Mouse (Mus musculus) urinary bladder, postnatal 36 days (tissue): ENCODE results near the gene Spred2.
"Not testable (repeated sequence)": the region's sequence is repeated elsewhere in the genome, so short reads cannot be mapped to it uniquely, and the experiment has no call there.

Source experiments
- DNase-seq, 2 experiments: peaks; one replicate each; pipeline ENCODE4 v3.0.0; 2022; ENCODE audit warnings: low spot score in 2 of 2, mixed read lengths in 1 of 2

Gene Spred2

GRCm38 (mm10) chr11:20017937-20018336 lies 93.8 kb downstream of the Spred2 start:
- DNase-seq, result no peak

DNA sequence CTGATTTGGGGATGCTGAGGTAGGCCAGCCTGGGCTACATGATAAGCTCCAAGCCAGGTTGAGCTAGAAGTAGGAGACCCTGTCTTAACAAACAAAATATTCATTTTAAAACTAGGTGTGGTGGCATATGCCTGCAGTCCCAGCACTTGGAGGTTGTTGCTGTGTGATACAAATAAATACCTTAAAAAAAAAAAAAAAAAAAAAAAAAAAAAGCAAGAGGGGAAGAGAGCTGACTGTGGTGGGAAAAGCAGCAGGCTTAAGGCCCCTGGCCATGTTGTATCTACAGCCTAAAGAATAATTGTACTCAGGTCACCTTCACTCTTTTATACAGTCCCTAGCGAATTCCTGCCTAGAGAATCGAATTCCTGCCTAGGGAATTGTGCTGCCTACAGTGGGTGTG lies 94.7 kb downstream of the Spred2 start:
- DNase-seq, result no peak

DNA sequence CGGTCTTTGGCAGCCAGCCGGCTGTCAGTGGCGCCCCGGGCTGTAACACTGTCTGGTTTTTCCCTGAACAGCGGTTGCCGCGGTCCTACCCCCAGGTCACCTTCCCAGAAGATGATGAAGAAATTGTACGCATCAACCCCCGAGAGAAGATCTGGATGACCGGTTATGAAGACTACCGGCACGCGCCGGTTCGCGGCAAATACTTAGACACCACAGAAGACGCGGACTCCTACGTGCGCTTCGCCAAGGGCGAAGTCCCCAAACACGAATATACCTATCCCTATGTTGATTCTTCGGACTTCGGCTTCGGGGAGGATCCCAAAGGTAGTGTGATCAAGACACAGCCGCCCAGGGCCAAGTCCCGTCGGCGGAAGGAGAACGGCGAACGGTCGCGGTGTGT lies 96.5 kb downstream of the Spred2 start:
- no peak for DNase-seq

DNA sequence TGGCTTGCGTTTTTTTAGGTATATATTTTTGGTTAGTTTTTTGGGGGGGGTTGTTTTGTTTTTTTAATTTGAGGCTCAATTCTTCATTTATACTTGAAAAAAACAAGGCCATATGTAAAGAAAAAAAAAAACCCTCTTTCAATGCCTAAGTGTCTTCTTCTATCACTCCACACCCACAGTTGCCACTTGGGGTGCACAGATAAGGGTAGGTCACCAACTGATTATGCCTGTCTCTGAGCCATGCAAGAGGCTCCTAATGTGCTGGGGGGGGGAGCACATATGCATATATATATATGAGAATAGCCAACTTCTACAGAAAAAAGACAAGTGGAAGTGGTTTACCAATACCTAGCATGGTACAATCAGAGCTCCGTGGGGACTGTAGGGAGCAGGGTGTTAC lies 98.3 kb downstream of the Spred2 start:
- DNase-seq, result no peak

GRCm38 (mm10) chr11:20022911-20023482 lies 98.8 kb downstream of the Spred2 start:
- no peak for DNase-seq

GRCm38 (mm10) chr11:20025899-20026298 lies 101.7 kb downstream of the Spred2 start:
- DNase-seq, result peak; percentile 48 to 62

GRCm38 (mm10) chr11:20027719-20028118 lies 103.5 kb downstream of the Spred2 start:
- DNase-seq, result no peak

DNA sequence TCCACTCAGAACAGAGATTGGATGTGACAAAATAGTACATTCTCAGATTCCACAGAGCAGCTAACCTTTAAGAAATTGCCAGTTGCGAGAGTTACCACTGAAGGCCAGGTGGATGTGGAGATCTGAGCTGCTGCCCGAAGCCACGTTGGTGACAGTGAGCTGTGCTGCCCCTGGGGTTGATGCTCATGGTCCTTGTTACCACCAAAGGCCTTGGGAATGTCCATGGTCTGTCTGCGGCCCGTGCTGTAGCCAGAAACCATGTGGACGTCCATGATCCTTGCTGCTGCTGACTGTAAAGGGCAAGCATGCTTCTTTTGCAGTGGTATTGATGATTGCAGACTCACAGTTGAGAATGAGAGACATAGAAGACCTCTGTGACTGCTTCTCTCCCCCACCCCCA lies 104.2 kb downstream of the Spred2 start:
- DNase-seq, result no peak

- no peak for DNase-seq
Measured at GRCm38 (mm10) chr11:20029014-20029413, 104.8 kb downstream of the Spred2 start.

GRCm38 (mm10) chr11:20030973-20031372 lies 106.8 kb downstream of the Spred2 start:
- not testable (repeated sequence) for DNase-seq

DNA sequence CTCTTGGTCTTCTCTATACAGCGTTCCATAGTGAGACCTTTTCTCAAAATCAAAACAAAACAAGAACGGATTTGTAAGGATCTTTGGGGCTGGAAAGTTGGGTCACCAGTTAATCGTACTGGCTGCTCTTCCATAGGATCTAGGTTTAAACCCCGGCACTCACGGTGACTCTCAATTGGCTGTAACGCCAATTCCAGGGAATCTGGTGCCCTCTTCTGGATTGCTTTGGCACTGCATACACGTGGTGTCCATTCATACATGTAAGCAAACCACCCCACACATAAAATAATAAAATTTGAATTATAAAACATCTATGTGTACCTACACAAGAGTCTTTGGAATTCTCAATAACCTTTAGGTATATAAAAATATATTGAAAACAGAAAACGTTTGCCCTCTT lies 107.4 kb downstream of the Spred2 start:
- no peak for DNase-seq

- no peak for DNase-seq
Measured at GRCm38 (mm10) chr11:20033541-20034160, 109.5 kb downstream of the Spred2 start.

DNA sequence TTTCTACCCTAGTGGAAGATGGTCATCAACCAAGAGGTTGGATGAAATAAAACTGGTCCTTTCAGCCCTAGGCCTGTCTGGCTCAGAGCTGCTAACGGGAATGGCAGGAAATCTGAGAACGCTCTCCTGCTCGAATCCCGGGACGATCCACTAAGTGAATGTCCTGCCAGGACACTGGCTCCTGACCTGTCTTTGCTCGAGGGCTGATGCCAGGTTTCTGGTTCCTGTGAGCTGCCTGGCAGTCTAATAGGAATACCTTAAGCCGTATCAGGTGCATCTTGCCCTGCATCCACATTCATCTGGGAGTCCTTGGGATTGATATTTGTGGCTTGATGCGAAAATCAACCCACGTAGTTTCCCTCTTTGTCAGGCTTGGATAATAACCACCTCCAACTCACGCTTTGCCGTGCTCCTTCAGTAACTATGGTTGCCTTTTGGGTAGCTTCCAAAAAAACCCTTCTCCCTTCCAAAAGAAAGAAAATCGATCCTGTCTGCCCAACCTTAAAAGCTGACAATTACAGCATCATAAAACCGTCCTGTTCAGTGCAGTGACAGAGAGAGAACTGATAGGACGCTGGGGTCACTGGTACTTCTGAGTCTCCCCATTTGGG lies 110.3 kb downstream of the Spred2 start:
- no peak for DNase-seq

DNA sequence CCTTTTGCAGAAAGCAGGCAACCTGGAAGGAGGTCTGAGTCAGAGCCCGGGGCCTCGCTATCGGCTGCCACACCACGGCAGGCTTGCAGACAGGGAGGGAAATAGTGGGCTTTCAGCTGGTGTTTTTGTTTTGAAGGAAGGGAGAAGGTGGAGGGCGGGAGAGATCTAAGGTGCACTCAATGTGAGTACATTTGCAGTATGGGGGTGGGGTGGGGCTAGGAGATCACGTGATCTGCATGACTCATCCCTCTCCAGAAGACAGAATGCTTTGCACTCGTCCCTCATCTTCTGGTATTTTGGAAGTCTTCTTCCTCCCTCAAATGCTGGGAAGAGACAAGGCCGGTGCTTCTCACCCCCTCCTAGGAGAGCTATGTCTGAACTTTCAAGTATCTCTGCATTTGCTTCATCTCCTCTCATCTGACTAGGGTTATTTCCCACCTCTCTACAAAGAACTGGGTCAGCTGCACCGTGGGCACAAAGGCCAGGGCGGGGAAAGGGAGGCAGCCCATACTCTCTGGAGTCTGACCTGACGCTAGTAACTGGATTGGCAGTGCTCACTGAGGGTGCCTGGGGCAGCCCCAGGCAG lies 111.3 kb downstream of the Spred2 start:
- DNase-seq, result peak in 1 of 2 experiments; percentile 37

DNA sequence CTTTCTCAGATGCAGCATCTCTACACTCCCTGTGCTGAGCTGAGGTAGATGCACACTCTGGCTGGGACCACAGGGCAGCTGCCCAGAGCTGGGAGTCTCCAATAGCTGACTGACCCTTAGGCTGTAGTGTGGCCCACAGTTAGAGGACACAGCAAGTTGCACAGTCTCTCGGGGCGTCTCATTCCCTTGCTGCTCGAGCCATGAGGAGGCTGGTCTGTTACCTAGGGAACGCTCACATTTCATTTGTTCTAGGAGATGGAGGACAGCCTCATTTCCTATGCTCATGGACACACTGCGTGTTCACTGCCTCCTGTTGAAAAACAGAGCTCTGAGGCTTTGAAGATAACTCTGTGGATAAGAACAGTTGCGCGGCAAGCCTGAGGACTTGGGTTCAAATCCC lies 111.8 kb downstream of the Spred2 start:
- no peak for DNase-seq

DNA sequence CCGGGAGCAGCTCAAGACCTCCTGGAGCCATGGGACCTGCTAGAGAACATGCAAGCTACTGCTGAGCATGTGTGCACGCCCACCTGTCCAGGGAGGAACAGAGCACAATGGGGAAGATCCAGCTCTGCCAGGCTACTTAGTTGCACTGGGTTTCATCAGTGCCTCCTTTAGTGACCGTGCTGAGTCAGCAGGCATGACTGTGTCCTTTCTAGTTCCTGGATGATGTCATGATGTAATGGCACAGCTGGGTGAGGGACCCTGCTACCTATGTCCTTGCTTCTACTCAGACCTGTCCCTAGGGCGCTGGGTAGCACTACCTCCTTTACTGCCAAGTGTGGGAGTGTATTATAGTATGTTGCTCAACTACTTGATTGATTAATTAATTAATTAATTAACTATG lies 113.6 kb downstream of the Spred2 start:
- no peak for DNase-seq

DNA sequence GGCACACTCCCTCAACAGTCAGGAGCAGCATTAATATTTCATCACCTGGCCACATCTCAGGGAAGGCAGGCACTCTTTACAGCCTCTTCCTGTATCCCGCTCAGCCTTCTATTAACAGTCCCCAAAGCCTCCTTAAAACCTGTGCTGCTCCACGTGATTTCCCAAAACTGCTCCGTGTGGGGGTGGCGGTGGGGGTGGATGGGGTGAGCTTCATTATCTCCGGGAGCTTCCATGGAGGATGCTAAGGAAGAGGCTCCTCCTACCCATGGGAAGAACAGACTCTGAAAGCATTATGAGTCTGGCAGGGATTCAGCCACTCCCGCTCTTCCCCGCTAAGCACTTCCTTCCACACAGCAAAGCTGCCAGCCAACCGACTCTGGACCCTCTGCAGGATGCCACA lies 114.5 kb downstream of the Spred2 start:
- no peak for DNase-seq

DNA sequence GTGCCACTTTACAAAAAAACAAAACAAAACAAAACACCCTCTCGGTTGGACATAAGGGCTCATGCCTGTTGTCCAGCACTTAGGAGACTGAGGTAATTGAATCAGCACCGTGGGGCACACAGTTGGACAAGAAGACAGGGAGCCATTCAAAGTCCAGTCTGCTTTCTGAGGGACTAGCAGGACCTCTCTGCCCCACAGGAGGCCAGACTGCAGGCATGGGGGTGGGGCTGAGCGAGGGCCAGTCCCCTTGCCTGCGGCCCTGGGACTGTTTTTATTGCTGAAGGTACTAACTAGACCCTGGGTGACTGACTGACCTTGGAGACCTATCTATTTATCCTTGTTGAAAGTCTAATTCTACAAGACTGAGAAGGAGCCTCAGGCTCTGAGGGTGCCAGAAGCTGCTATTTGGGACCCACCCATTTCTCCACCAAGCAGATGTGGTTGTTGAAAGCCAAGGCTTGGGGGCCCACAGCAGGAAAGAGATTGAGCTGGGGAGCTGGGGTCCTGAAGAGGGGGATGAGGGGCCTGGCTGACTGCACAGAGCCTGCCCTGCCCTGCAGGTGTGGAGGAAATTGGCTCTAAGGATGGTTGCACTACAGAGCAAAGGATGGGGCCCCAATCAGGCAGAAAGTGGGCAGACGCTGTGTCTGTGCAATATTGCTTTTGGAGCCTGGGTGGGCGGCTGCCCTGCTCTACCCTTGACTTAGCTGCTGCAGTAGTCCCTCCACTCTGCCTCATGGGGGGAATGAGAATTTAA lies 117.2 kb downstream of the Spred2 start:
- DNase-seq, result no peak

- DNase-seq, result no peak
Measured at GRCm38 (mm10) chr11:20042106-20042505, 117.9 kb downstream of the Spred2 start.

DNA sequence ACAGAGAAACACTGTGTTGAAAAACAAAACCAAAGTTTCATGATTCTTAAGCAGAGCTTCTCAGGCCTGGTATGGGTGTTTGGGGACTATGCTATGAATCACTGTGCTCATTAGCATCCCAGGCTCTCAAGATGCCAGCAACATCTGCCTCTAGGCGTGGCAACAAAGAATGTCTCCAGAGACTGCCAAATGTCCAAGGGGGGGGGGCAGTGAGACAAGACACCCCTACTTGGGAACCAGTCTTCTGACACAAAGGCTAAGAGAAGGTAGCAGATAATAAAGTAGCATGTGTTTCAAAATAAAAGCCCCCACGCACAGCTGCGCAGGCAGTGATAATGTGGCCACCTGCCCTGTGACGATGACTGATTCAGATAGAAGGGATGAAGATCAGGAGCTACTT lies 119.1 kb downstream of the Spred2 start:
- DNase-seq, result no peak

GRCm38 (mm10) chr11:20045586-20045985 lies 121.4 kb downstream of the Spred2 start:
- no peak for DNase-seq

DNA sequence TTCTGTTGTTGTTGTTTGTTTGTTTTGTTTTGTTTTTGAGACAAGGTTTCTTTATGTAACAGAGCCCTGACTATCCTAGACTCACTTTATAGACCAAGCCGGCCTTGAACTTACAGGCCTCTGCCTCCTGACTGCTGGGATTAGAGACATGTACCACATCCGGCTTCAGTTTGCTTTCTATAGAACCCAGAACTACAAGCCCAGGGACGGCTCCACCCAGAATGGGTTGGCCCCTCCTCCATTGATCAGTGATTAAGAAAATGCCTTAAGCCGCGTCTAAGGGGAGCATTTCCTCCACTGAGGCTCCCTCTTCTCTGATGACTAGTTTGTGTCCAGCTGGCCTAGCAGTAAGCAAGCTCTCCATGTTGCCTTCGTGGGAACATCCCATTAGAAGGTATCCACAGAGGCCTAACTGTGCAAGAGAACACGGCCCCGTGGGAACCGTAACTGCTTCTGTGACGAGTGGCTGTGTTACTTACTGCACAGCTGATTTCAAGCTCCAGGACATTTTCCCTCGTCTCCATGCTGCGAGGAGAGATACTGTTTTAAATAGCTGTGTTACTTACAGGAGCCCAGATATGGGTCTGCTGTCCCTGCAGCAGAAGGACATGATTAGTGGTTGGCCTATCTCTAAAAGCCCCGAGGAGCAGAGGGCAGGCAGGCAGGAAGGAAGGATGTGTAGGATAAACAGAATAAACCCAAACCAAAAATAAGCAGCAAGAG lies 128.8 kb downstream of the Spred2 start:
- no peak for DNase-seq
